Mouse (Mus musculus) cerebellum, adult 2 months (tissue): ENCODE measurements at regions not wholly inside any gene's neighbourhood (a gene's known extent, or its start where the extent isn't known, plus 50 kb on each side); places are given as distances from the start of the nearest gene placed in this dataset.

Experiments
- CTCF ChIP-seq: fragments of 200-500 bp; IDR thresholded peaks from 2 replicates; pipeline ENCODE4 v1.5.1; 2011; ENCODE audit warnings: low read depth, mild to moderate bottlenecking, control low read depth, low read length, moderate library complexity, borderline replicate concordance; ENCODE audit not compliant: insufficient read depth
- POLR2A ChIP-seq: fragments of 200-500 bp; IDR thresholded peaks from 2 replicates; pipeline ENCODE4 v1.6.1; 2011; ENCODE audit warnings: low read length, control low read depth, borderline replicate concordance; ENCODE audit not compliant: insufficient read depth

- TF ChIP-seq CTCF (no peak), POLR2A (no peak)
Measured at GRCm38 (mm10) chr17:87864842-87865241, 55.9 kb upstream of the Rpl36-ps4 start.
